Mouse (Mus musculus) midbrain, embryonic 13.5 days (tissue): ENCODE data around the gene Lct. TPM values are rescaled to one million over a fixed set of nuclear protein-coding genes. Genes with fewer than 3 reads are reported as not detected.

Experiments used
- ATAC-seq: fragments of 200-750 bp; cut with Nextera tagmentation; 2 replicates; pipeline ENCODE4 v1.8.0; 2017; ENCODE audit warnings: mild to moderate bottlenecking, moderate TSS enrichment, moderate library complexity
- H3K27ac ChIP-seq: fragments of 300-500 bp; sonication (generic); 2 replicates; pipeline ENCODE4 v1.5.1; 2015; ENCODE audit warnings: inconsistent platforms, mild to moderate bottlenecking, moderate library complexity
- H3K27me3 ChIP-seq: fragments of 300-500 bp; sonication (generic); 2 replicates; pipeline ENCODE4 v1.6.1; 2015; ENCODE audit warnings: mild to moderate bottlenecking, inconsistent platforms
- H3K36me3 ChIP-seq: fragments of 300-500 bp; sonication (generic); 2 replicates; pipeline ENCODE4 v1.6.1; 2015; ENCODE audit warnings: mild to moderate bottlenecking, inconsistent platforms
- H3K4me1 ChIP-seq: fragments of 300-500 bp; sonication (generic); replicated peaks from 2 replicates; pipeline ENCODE4 v1.6.1; 2015; ENCODE audit warnings: inconsistent platforms
- H3K4me2 ChIP-seq: fragments of 300-500 bp; sonication (generic); replicated peaks from 2 replicates; pipeline ENCODE4 v1.6.1; 2015; ENCODE audit warnings: moderate library complexity, mild to moderate bottlenecking, inconsistent platforms
- H3K4me3 ChIP-seq: fragments of 300-500 bp; sonication (generic); replicated peaks from 2 replicates; pipeline ENCODE4 v1.5.1; 2015; ENCODE audit warnings: mild to moderate bottlenecking, inconsistent platforms
- H3K9ac ChIP-seq: fragments of 300-500 bp; sonication (generic); replicated peaks from 2 replicates; pipeline ENCODE4 v1.6.1; 2015; ENCODE audit warnings: mild to moderate bottlenecking, inconsistent platforms
- H3K9me3 ChIP-seq: fragments of 300-500 bp; sonication (generic); 2 replicates; pipeline ENCODE4 v1.6.1; 2016; ENCODE audit warnings: mild to moderate bottlenecking, inconsistent platforms
- WGBS: fragments of 180-500 bp; shearing (Covaris S2); methylation state at CpG from one replicate; pipeline ENCODE4 v1.1.7; 2015; 5-methylcytosine and 5-hydroxymethylcytosine counted together
- polyA plus RNA-seq: library from polyadenylated mRNA; unstranded; fragments of >200 nt; fragmentation: Nextera tagmentation; extraction: Ambion mirVana; gene quantifications from 2 replicates; pipeline ENCODE4 v1.2.1, GENCODE M21; 2015

The Lct gene
- polyA plus RNA-seq, result 0.12 and 0.27 TPM in 2 replicates

GRCm38 (mm10) chr1:128328218-128328617 lies at the start of gene Lct:
Gene Lct, minus strand, starts transcription at chr1:128328318.
- Histone ChIP-seq H3K36me3 (peaks cover 26% of the 10 kb centered on the region), H3K4me3 (no peak within 1 kb of the TSS), H3K27ac (no peak within 1 kb of the TSS), H3K9ac (no peak within 1 kb of the TSS), H3K27me3 (no peaks in the 10 kb centered on the region), H3K4me2 (no peak within 1 kb of the TSS), H3K4me1 (no peaks in the 10 kb centered on the region), H3K9me3 (no peaks in the 10 kb centered on the region)
- no peak for ATAC-seq
- 91% methylated on average over 3 of the region's 3 CpGs for WGBS

GRCm38 (mm10) chr1:128376841-128377240 lies 48.7 kb upstream of the Lct start:
- no peaks in the 10 kb centered on the region for H3K9me3 ChIP-seq
- H3K4me1 ChIP-seq, result no peaks in the 10 kb centered on the region
- H3K27ac ChIP-seq, result no peak overlapping the region
- no peak overlapping the region for H3K4me2 ChIP-seq
- WGBS, result 87% methylated on average over 4 of the region's 4 CpGs
- H3K4me3 ChIP-seq, result no peak overlapping the region
- no peak overlapping the region for H3K9ac ChIP-seq
- peaks cover 19% of the 10 kb centered on the region for H3K36me3 ChIP-seq
- no peak for ATAC-seq
- no peaks in the 10 kb centered on the region for H3K27me3 ChIP-seq

DNA sequence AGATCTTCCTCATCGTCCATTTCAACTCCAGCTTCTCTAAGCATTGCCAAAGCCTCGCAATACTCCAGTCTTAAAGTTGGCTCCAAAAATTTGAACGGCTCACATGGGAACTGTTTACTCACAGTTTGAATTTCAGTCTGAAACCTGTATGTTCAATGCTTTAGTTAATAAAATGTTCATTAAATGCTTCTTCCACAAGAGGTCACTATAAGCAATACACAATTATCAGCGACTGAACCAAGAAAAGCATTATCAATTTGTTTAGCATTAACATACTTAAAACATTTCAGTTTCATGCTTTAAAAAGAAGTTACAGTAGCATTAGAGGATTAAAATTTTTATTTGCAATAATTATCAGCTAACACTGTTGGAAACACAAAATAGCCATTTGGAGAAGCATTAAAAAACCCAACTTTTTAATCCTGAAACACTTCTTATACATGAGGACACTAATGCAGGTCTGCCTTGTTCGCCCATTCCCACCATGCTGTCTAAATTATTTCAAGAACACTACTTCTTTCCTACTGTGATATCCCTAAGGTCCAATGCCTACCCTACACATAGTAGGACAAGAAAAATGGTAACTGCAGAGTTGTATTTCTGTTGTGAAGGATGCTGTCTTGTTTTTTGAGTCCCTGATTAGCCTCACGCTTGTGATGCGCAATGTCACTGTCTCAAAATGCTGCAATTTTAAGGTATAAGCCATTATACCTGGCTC lies 44.2 kb upstream of the Lct start:
- Histone ChIP-seq H3K4me1 (no peaks in the 10 kb centered on the region), H3K4me3 (no peak overlapping the region), H3K4me2 (no peak overlapping the region), H3K9ac (no peak overlapping the region), H3K36me3 (peaks cover 14% of the 10 kb centered on the region), H3K9me3 (no peaks in the 10 kb centered on the region), H3K27me3 (no peaks in the 10 kb centered on the region), H3K27ac (no peak overlapping the region)
- 75% methylated on average over 7 of the region's 7 CpGs for WGBS
- no peak for ATAC-seq

GRCm38 (mm10) chr1:128368732-128369441 lies 40.8 kb upstream of the Lct start:
- no peak overlapping the region for H3K4me2 ChIP-seq
- H3K36me3 ChIP-seq, result peaks cover 17% of the 10 kb centered on the region
- H3K4me3 ChIP-seq, result no peak overlapping the region
- no peak overlapping the region for H3K9ac ChIP-seq
- no peak overlapping the region for H3K27ac ChIP-seq
- no peaks in the 10 kb centered on the region for H3K9me3 ChIP-seq
- H3K4me1 ChIP-seq, result no peaks in the 10 kb centered on the region
- H3K27me3 ChIP-seq, result no peaks in the 10 kb centered on the region
- ATAC-seq, result peak; percentile 85
- 43% methylated on average over 5 of the region's 5 CpGs for WGBS

GRCm38 (mm10) chr1:128360601-128361000 lies 32.5 kb upstream of the Lct start:
- Histone ChIP-seq H3K4me2 (no peak overlapping the region), H3K9me3 (no peaks in the 10 kb centered on the region), H3K36me3 (peaks cover 25% of the 10 kb centered on the region), H3K4me3 (no peak overlapping the region), H3K4me1 (peaks cover 23% of the 10 kb centered on the region), H3K27me3 (no peaks in the 10 kb centered on the region), H3K27ac (no peak overlapping the region), H3K9ac (no peak overlapping the region)
- WGBS, result 74% methylated on average over 2 of the region's 2 CpGs
- no peak for ATAC-seq

- no peaks in the 10 kb centered on the region for H3K9me3 ChIP-seq
- H3K4me2 ChIP-seq, result peak within 1 kb of the TSS; percentile 79
- ATAC-seq, result peak; percentile 99
- peak within 1 kb of the TSS; percentile 64 for H3K9ac ChIP-seq
- H3K36me3 ChIP-seq, result peaks cover 25% of the 10 kb centered on the region
- peak within 1 kb of the TSS; percentile 49; the same call in 1 of the 2 replicates for H3K27ac ChIP-seq
- no peaks in the 10 kb centered on the region for H3K27me3 ChIP-seq
- H3K4me3 ChIP-seq, result peak within 1 kb of the TSS; percentile 62
- WGBS, result 2% methylated on average over 38 of the region's 38 CpGs
- H3K4me1 ChIP-seq, result peaks cover 23% of the 10 kb centered on the region
Measured at GRCm38 (mm10) chr1:128359554-128360376, 31.6 kb upstream of the Lct start, which contains the start of gene Mcm6. Gene Mcm6, minus strand, starts transcription at chr1:128359664.

DNA sequence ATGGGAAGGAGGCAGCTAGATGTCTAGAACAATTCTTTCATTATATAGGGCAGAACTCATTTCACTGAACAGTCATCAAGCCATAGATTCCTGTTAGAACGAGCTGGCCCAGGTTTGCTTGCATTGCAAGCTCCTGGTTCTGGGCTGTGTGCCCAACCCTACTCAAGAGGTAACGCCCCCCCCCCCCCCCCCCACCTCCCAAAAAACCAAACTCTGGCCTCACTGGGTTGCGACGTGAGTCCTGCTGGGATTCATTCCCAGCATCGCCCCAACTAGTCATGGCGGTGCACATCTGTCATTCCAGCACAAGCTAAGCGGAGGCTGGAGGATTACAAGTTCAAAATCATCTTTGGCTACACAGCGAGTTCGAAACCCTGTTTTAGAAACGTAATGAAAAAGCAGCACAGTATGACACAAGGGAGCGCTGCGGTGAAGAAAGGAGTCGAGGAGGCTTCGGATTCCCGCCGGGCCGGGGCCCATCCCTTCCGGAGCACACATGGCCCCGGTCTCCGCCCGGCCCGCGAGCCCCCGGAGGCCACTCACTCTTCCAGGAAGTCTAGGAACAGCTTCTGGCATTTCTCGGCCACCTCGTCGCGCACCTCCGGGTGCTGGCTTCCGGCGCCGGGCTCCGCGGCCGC lies 30.9 kb upstream of the Lct start:
- peak; percentile 87 for ATAC-seq

DNA sequence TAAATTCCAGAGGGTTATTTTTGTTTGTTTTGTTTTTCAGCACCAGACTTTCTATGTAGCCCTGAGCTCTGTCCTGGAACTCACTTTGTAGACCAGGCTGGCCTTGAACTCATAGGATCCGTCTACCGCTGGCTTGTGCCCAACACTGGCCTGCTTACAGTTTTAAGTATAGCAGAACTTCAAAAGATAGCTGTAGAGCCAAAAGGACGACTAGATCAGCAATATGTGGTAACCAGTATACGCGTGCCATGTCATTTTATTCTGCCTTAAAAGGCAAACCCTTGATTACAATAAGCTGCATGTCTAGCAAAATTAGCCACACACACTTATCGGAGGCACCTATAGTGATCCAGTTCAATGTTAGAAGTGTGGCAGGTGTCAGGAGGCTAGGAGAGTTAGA lies 30.2 kb upstream of the Lct start:
- Histone ChIP-seq H3K27ac (no peak overlapping the region), H3K9ac (0 out of 2 replicates have a peak overlapping the region, but pooled peaks have one; percentile 64), H3K27me3 (no peaks in the 10 kb centered on the region), H3K36me3 (peaks cover 25% of the 10 kb centered on the region), H3K9me3 (no peaks in the 10 kb centered on the region), H3K4me3 (peak overlapping the region; percentile 62), H3K4me1 (peaks cover 23% of the 10 kb centered on the region), H3K4me2 (peak overlapping the region; percentile 79)
- 67% methylated on average over 6 of the region's 6 CpGs for WGBS
- ATAC-seq, result no peak

More for the DNA sequence above, 30.9 kb upstream of the Lct start:
- Histone ChIP-seq H3K27ac (peak overlapping the region; percentile 49; the same call in 1 of the 2 replicates), H3K4me1 (peaks cover 23% of the 10 kb centered on the region), H3K4me3 (peak overlapping the region; percentile 62), H3K9me3 (no peaks in the 10 kb centered on the region), H3K4me2 (peak overlapping the region; percentile 79), H3K27me3 (no peaks in the 10 kb centered on the region), H3K9ac (peak overlapping the region; percentile 64), H3K36me3 (peaks cover 20% of the 10 kb centered on the region)
- WGBS, result under 1% methylated on average over 35 of the region's 35 CpGs

DNA sequence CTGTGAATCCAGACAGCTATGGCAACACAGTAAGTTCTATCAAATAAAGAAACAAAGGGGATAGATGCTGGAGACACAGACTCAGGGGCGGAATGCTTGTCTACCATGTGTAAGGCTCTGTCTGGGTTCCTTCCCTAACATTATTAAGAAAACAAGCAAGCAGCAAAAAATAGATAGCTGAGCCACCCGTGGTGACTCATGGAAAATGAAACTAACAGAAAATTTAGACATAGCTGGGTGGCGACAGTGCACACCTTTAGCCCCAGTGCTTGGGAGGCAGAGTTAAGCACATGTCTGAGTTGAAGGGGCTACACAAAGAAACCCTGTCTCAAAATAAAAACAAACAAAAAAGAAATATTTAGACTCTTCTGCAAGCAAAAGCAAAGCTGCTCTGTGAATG lies 29.3 kb upstream of the Lct start:
- Histone ChIP-seq H3K27ac (no peak overlapping the region), H3K4me3 (no peak overlapping the region; the same call in 1 of the 2 replicates), H3K9me3 (no peaks in the 10 kb centered on the region), H3K9ac (0 out of 2 replicates have a peak overlapping the region, but pooled peaks have one; percentile 7), H3K4me2 (peak overlapping the region; percentile 79), H3K4me1 (peaks cover 23% of the 10 kb centered on the region), H3K36me3 (peaks cover 23% of the 10 kb centered on the region), H3K27me3 (no peaks in the 10 kb centered on the region)
- no peak for ATAC-seq
- 62% methylated on average over 3 of the region's 3 CpGs for WGBS

DNA sequence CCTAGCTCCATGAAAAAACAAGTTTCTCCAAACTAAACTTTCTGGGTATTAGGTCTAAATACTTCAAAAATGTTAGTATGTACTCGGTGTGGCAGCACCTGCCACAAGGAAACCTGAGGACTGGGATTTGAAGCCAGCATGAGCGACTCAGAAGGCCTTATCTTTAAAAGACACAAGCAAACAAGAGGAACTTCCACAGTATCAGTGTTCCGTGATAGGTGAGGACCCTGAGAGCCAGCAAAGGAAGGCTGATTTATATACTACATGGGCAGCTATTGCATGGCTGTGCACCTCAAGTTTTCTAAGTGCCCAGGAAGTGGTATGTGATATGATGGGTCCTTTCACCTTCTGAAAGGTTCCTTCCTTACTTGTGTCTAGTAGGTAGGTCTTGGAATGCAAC lies 25.0 kb upstream of the Lct start:
- Histone ChIP-seq H3K27me3 (no peaks in the 10 kb centered on the region), H3K9ac (no peak overlapping the region), H3K9me3 (no peaks in the 10 kb centered on the region), H3K36me3 (peaks cover 41% of the 10 kb centered on the region), H3K4me3 (no peak overlapping the region), H3K4me1 (peaks cover 7% of the 10 kb centered on the region), H3K4me2 (no peak overlapping the region), H3K27ac (no peak overlapping the region)
- WGBS, result 92% methylated on average over 3 of the region's 3 CpGs
- ATAC-seq, result no peak

DNA sequence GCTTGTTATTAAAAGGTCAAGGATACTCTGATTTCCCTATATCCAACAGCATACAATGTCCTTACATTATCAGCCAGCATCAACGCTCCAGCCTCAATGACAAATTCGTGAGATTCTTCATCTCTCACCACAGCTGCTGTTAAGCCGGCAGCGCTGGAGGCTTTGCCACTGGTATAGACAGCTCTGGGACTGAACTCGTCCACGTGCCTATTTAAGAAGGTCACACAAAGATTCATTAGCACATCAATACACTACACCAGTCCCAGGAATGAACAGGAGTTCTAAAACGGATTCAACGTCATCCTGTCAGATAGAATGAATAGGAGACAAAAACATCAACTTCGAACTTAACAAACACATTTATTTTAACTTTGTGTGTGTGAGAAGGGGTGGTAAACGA lies 16.1 kb upstream of the Lct start:
- H3K27me3 ChIP-seq, result peaks cover 6% of the 10 kb centered on the region; the same call in 1 of the 2 replicates
- peaks cover 51% of the 10 kb centered on the region for H3K36me3 ChIP-seq
- no peak overlapping the region for H3K9ac ChIP-seq
- H3K9me3 ChIP-seq, result no peaks in the 10 kb centered on the region
- H3K4me2 ChIP-seq, result no peak overlapping the region
- 18% methylated on average over 10 of the region's 10 CpGs for WGBS
- peaks cover 4% of the 10 kb centered on the region; the same call in 1 of the 2 replicates for H3K4me1 ChIP-seq
- no peak overlapping the region for H3K27ac ChIP-seq
- H3K4me3 ChIP-seq, result no peak overlapping the region
- ATAC-seq, result peak; percentile 69
